Mouse (Mus musculus) cortical plate, adult 2 months (tissue): ENCODE results near the gene Cuedc1. TPM values are rescaled to one million over a fixed set of nuclear protein-coding genes. Genes with fewer than 3 reads are reported as not detected.

Experiments used
- H3K27ac ChIP-seq: fragments of 200-500 bp; 2 replicates; pipeline ENCODE4 v1.5.1; 2012; ENCODE audit warnings: low read length, control low read depth, inconsistent platforms; ENCODE audit not compliant: insufficient read depth
- H3K4me1 ChIP-seq: fragments of 200-500 bp; 2 replicates; pipeline ENCODE4 v1.6.1; 2011; ENCODE audit warnings: low read length; ENCODE audit not compliant: control insufficient read depth, insufficient read depth
- H3K4me3 ChIP-seq: fragments of 200-500 bp; 2 replicates; pipeline ENCODE4 v1.5.1; 2011; ENCODE audit warnings: mild to moderate bottlenecking, low read length, control low read depth; ENCODE audit not compliant: insufficient read depth
- CTCF ChIP-seq: fragments of 200-500 bp; IDR thresholded peaks from 2 replicates; pipeline ENCODE4 v1.5.1; 2011; ENCODE audit warnings: mild to moderate bottlenecking, control low read depth, low read length; ENCODE audit not compliant: insufficient read depth; ENCODE audit errors: extremely low read depth
- POLR2A ChIP-seq: fragments of 200-500 bp; IDR thresholded peaks from 2 replicates; pipeline ENCODE4 v1.6.1; 2011; ENCODE audit warnings: mild to moderate bottlenecking, low read length, control low read depth; ENCODE audit not compliant: insufficient read depth; ENCODE audit errors: extremely low read depth
- polyA plus RNA-seq: library from polyadenylated mRNA; depleted of rRNA; stranded (reverse); fragments of >200 nt; gene quantifications from 2 replicates; pipeline ENCODE4 v1.2.3, GENCODE M21; 2012

The Cuedc1 gene
- polyA plus RNA-seq, 1 experiment = 22.3 TPM

DNA sequence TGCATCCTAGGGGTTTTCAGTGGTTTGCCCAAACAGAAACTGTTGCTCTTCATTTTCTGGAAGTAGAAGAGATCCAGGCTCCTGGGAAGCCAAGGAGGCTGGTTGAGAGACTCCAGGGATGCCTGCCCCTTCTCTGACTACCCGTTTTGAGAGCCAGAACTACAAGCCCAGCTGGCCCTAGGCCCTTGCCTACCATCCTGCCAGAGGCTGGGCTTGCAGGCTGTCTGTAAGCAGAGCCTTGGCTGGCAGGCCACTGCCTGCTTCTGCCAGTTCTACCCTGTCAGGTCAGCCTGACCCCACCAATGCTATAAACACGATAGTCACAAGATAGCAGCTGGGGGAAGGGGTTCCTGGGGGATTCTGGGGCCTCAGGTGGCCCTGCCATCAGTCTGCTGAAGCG lies 57.6 kb downstream of the Cuedc1 start:
- Histone ChIP-seq H3K27ac (peak overlapping the region; percentile 82; the same call in 1 of the 2 replicates), H3K4me3 (no peak overlapping the region), H3K4me1 (peaks cover 6% of the 10 kb centered on the region; the same call in 1 of the 2 replicates)
- no peak for TF ChIP-seq POLR2A
- TF ChIP-seq CTCF = no peak

DNA sequence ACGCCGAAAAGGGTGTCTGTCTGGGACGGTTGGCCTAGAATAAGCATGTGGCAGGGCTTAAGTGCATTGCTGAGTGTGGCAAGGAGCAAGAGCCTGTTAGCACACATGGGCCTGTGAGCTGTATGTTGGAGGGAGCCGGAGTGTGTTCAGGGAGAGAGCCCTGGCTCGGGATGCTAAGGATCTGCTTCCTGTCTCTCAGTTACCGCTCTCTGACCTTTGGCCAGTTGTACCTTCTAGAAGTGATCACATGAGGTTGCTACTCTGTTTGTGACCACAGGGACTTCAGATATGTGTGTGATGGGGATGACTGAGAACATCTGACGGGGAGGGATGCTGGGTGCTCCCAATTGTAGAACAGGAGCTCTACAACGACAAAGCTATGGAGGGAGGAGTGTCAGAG lies 58.1 kb downstream of the Cuedc1 start:
- Histone ChIP-seq H3K27ac (peak overlapping the region; percentile 82), H3K4me3 (no peak overlapping the region), H3K4me1 (peaks cover 6% of the 10 kb centered on the region; the same call in 1 of the 2 replicates)
- no peak for TF ChIP-seq CTCF
- no peak for TF ChIP-seq POLR2A

DNA sequence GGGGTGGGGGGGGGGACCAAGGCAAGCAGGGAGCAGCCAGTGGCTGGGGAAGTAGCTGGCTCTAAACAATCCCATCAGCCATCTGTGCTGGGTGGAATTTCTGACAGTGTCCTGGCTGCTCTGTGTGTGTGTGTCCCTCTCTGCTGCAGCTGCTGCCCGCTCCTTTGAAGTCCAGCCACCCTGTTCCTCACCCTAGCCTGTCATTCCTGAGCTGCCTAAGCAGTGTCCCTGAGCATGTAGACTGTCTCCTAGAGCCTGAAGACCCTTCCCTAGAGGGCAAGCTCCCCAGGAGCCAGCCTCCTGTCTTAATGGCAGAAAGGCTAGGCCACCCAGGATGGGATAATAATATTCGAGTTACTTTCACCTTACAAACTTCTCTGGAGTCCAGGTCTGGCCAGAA lies 58.5 kb downstream of the Cuedc1 start:
- TF ChIP-seq POLR2A (no peak), CTCF (no peak)
- Histone ChIP-seq H3K4me1 (peaks cover 6% of the 10 kb centered on the region; the same call in 1 of the 2 replicates), H3K27ac (no peak overlapping the region), H3K4me3 (no peak overlapping the region)

DNA sequence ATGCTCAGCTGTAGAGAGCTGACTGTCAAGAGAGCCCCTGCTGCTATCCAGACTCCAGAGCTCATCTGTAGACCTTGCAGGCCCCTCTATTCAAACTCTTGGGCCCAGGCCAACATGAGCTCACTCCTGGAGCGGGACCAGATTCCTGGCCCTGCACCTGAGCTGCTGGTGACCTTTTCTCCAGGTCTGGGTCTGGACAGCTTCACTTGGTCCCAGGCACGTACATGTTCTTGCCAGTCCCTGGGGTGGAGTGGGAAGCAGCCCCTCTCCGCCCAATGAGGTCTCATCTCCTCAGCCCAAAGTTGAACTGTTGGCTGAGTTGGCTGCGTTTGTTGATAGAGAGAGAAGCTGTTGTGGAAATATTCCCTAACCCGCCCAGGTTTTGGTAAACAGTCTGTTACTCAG lies 61.0 kb downstream of the Cuedc1 start:
- Histone ChIP-seq H3K4me1 (peaks cover 7% of the 10 kb centered on the region), H3K27ac (0 out of 2 replicates have a peak overlapping the region, but pooled peaks have one; percentile 23), H3K4me3 (no peak overlapping the region)
- TF ChIP-seq CTCF = no peak
- no peak for TF ChIP-seq POLR2A

DNA sequence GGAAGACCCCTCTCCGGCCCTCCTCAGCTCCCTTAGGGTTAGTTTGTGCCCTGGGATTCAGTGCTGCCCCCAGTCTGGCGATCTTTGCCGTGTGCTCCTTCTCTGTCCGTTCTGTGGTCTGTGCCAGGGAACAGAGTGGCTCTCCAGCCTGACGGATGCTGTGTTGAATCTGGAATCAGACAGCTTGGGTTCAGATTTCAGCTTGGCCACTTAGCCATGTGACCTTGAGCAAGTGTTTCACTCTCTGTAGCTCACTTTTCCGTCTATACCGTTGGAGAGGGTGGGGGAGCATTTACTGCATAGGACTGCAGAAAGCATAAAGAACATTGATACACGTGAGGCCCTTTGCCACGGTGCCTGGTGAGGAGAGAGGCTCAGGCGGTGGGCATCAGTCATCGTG lies 61.5 kb downstream of the Cuedc1 start:
- TF ChIP-seq POLR2A (no peak), CTCF (no peak)
- H3K4me3 ChIP-seq = no peak overlapping the region
- peaks cover 7% of the 10 kb centered on the region for H3K4me1 ChIP-seq
- H3K27ac ChIP-seq = 0 out of 2 replicates have a peak overlapping the region, but pooled peaks have one; percentile 26

DNA sequence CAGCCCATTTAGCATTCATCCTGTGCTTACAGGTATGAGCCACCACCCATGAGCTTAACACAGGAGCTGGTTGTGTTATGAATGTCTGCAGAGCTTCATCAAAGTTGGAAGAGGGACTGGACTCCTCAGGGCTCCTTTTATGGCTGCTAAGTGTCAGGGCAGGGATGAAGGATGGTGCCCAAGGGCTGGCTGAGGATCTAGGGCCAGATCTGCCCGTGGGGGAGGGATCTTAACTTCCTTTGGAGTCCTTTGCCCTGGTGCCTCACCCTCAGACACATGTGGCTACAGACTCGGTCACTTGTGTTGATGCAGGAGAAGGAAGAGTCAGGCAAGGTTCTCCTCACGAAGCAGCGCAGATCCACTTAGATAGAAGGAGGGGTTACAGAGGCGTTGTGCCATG lies 62.5 kb downstream of the Cuedc1 start:
- Histone ChIP-seq H3K4me3 (no peak overlapping the region), H3K27ac (no peak overlapping the region), H3K4me1 (peaks cover 6% of the 10 kb centered on the region)
- TF ChIP-seq CTCF (no peak), POLR2A (no peak)

DNA sequence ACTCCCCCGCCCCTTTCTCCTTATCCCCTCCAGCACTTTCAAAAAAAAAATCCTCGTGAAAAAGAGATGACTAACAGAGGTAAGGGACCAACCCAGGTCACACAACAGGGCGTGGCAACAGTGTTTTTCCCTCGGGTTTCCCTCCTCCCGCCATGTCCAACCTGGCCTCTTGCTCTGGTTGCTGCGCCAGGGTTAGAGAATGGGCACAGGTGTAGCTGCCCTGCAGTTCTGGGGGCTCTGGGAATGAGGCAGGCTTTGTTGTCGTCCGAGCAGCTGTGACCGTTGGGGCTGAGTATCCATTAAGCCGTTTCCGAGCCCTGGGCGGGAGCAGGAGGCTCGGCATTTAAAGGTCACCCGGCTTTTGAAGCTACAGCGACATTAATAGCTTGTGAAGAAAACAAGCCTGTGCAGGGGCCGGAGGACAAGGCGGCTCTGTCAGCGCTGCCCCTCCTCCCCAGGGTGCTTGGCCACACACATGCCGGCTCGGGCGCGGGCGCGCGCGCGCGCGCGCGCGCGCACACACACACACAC lies 63.3 kb downstream of the Cuedc1 start:
- Histone ChIP-seq H3K27ac (peak overlapping the region; percentile 90), H3K4me1 (peaks cover 3% of the 10 kb centered on the region), H3K4me3 (peak overlapping the region; percentile 46)
- TF ChIP-seq CTCF (no peak), POLR2A (0 out of 2 replicates have a peak, but pooled peaks have one; percentile 23)

DNA sequence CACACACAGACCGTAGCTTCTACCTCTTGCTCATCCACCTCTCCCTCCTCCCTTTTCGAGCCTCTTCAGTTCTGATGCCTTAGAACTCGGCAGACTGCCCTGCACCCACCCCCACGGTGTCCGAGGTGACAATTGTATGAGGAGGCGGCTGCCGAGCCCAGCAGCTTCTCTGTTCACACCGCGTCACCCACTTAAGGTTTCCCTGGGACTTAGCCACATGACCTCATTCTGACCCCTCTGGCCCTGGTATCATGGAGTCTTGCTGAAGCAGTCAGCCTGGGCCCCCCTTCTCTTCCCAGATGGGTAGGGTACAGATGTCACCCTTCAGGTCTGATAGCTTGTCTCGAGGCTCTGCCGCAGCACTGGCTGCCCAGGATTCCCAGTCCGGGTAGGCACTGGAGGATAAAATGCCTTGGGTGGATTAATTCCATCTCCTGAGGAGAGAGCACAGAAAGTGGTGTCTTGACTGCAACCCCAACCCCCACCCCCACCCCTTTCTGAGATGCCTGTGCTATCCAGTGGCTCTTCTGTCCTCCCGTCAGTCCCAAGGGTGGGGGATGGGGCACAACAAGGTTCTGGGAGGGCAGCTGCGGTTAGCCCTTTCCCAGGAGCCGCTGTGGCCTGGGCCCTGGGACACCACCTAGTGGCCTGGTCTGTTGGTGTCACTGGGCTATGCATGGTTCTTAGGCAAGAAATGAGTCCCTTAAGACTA lies 63.9 kb downstream of the Cuedc1 start:
- Histone ChIP-seq H3K4me3 (peak overlapping the region; percentile 46), H3K27ac (peak overlapping the region; percentile 25), H3K4me1 (peaks cover 3% of the 10 kb centered on the region)
- no peak for TF ChIP-seq POLR2A
- peak; percentile 55 for TF ChIP-seq CTCF

DNA sequence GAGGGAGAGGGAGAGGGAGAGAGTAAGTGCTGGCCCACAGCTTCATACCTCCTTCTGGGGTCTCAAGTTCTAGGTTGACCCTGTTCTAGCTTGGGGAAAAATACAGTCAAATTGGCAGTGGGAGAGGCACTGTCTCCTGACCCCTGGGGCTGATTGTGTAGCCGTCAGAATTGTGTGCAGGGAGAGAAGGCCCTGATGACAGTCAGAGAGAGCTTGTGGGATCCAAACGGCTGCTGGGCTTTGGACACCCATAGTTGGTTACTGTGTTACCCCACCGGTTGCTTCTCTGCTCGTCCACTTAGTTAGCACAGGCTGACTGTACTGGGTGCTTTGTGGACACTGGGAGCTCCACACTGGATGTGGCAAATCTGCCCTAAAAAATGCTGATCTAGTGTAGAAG lies 64.9 kb downstream of the Cuedc1 start:
- no peak overlapping the region for H3K27ac ChIP-seq
- H3K4me3 ChIP-seq = no peak overlapping the region
- TF ChIP-seq CTCF (no peak), POLR2A (no peak)
- peaks cover 3% of the 10 kb centered on the region for H3K4me1 ChIP-seq

DNA sequence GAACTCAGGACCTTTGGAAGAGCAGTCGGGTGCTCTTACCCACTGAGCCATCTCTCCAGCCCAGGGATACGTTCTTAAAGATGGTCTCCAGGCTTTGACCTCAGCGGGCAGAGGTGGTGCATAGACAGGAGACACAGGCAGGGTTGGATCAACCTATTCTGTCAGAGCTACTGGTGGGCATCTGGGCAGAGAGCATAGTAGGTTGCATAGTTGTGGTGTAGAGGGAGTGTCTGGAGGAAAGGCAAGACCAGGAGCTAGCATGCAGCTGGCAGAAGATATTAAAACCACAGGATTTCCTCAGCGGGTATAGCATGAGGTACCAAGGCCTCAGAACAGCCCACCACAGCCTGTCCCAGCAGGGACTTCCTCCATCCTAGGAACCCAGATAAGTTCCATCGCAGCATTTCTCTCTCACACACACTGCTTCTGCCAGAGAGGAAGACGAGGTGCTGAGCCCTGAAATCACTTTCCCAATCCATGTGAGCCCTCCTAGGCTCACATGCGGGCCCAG lies 66.4 kb downstream of the Cuedc1 start:
- Histone ChIP-seq H3K27ac (no peak overlapping the region), H3K4me3 (no peak overlapping the region), H3K4me1 (peaks cover 3% of the 10 kb centered on the region; the same call in 1 of the 2 replicates)
- TF ChIP-seq CTCF (no peak), POLR2A (no peak)
